Mouse (Mus musculus) ES-E14 (cell line): ENCODE measurements around the gene Sos2. TPM values are rescaled to one million over a fixed set of nuclear protein-coding genes. Genes with fewer than 3 reads are reported as not detected.

Source experiments
- DNase-seq: peaks from one replicate; pipeline ENCODE4 v3.0.0-alpha.2; 2013; ENCODE audit warnings: low read depth, low spot score
- H3K27ac ChIP-seq: 2 replicates; pipeline ENCODE4 v1.5.1; 2012; ENCODE audit warnings: low read depth, mild to moderate bottlenecking, low read length, moderate library complexity, mixed read lengths; ENCODE audit not compliant: poor library complexity, insufficient read depth, severe bottlenecking
- H3K36me3 ChIP-seq: 2 replicates; pipeline ENCODE4 v1.6.1; 2012; ENCODE audit warnings: mild to moderate bottlenecking, low read length, moderate library complexity, mixed read lengths; ENCODE audit not compliant: control insufficient read depth, poor library complexity, insufficient read depth, severe bottlenecking
- H3K4me1 ChIP-seq, 2 experiments: fragments of 150-350 bp in 1 of 2; sonication (generic) in 1 of 2; 2 replicates each; pipeline ENCODE4 v1.6.1; 2012; ENCODE audit warnings: low read length in 2 of 2, mild to moderate bottlenecking in 1 of 2, mixed read lengths in 1 of 2; ENCODE audit not compliant: control insufficient read depth in 2 of 2, insufficient read depth in 2 of 2, poor library complexity in 1 of 2
- H3K4me3 ChIP-seq, 2 experiments: fragments of 150-350 bp in 1 of 2; sonication (generic) in 1 of 2; 2 replicates each; pipeline ENCODE4 v1.5.1; 2012; ENCODE audit warnings: low read length in 2 of 2, low read depth in 1 of 2, mild to moderate bottlenecking in 1 of 2, mixed read lengths in 1 of 2; ENCODE audit not compliant: insufficient read depth in 1 of 2, poor library complexity in 1 of 2, severe bottlenecking in 1 of 2
- H3K9ac ChIP-seq: 2 replicates; pipeline ENCODE4 v1.6.1; 2012; ENCODE audit warnings: low read depth, mild to moderate bottlenecking, low read length, mixed read lengths; ENCODE audit not compliant: poor library complexity, insufficient read depth, severe bottlenecking
- H3K9me3 ChIP-seq: fragments of 150-350 bp; sonication (generic); 2 replicates; pipeline ENCODE4 v1.6.1; 2012; ENCODE audit warnings: low read depth, mild to moderate bottlenecking, low read length; ENCODE audit not compliant: control insufficient read depth, insufficient read depth
- CHD2 ChIP-seq: IDR thresholded peaks from 2 replicates; pipeline ENCODE4 v1.6.1; 2014; ENCODE audit warnings: mild to moderate bottlenecking, low read depth, low read length, inconsistent platforms
- HCFC1 ChIP-seq: IDR thresholded peaks from 2 replicates; pipeline ENCODE4 v1.6.1; 2012; ENCODE audit warnings: low read length, inconsistent platforms, borderline replicate concordance; ENCODE audit not compliant: insufficient read depth
- MAFK ChIP-seq: IDR thresholded peaks from 2 replicates; pipeline ENCODE4 v1.6.1; 2014; ENCODE audit warnings: mild to moderate bottlenecking, low read depth, low read length, inconsistent platforms; ENCODE audit not compliant: insufficient read depth
- ZC3H11A ChIP-seq: IDR thresholded peaks from 2 replicates; pipeline ENCODE4 v1.6.1; 2012; ENCODE audit warnings: low read depth, mild to moderate bottlenecking, inconsistent platforms, low read length, borderline replicate concordance
- ZNF384 ChIP-seq: IDR thresholded peaks from 2 replicates; pipeline ENCODE4 v1.6.1; 2012; ENCODE audit warnings: low read depth, low read length, inconsistent platforms
- in situ Hi-C, 2 experiments: fragments of 600-800 bp; cut with MboI; formaldehyde crosslinking; loops; one replicate each; pipeline ENCODE4 v1.15.1; 2025; ENCODE audit warnings: low sequenced_read_pairs in 2 of 2, inconsistent platforms in 1 of 2; ENCODE audit not compliant: unreplicated experiment in 2 of 2
- total RNA-seq: library from RNA; depleted of rRNA; stranded (reverse); fragments of 300-350 nt; gene quantifications from 2 replicates; pipeline ENCODE4 v1.2.3, GENCODE M21; 2012

Sos2 gene
- total RNA-seq, 1 experiment = 6.9 TPM

- no peaks in the 10 kb centered on the region for H3K36me3 ChIP-seq
- in situ Hi-C loops = no loop called here
- H3K4me3 ChIP-seq = no peak overlapping the region
- no peaks in the 10 kb centered on the region for H3K9me3 ChIP-seq
- no peaks in the 10 kb centered on the region for H3K4me1 ChIP-seq
- H3K27ac ChIP-seq = no peak overlapping the region
- DNase-seq = no peak
- H3K9ac ChIP-seq = no peak overlapping the region
- no peak for TF ChIP-seq CHD2
- TF ChIP-seq ZNF384 = no peak
- no peak for TF ChIP-seq MAFK
- no peak for TF ChIP-seq HCFC1
- no peak for TF ChIP-seq ZC3H11A
These were observed 77.3 kb downstream of the Sos2 start for GRCm38 (mm10) chr12:69604367-69604766.

GRCm38 (mm10) chr12:69597446-69597845 is 84.2 kb downstream of the Sos2 start:
- Histone ChIP-seq H3K36me3 (no peaks in the 10 kb centered on the region), H3K4me1 (peaks cover 4 to 5% of the 10 kb centered on the region in 2 experiments; a peak in 2 of 4 replicates), H3K9ac (no peak overlapping the region), H3K27ac (no peak overlapping the region), H3K9me3 (no peaks in the 10 kb centered on the region), H3K4me3 (no peak overlapping the region)
- DNase-seq = no peak
- TF ChIP-seq CHD2 (no peak), HCFC1 (no peak), MAFK (no peak), ZNF384 (no peak), ZC3H11A (no peak)
- in situ Hi-C loops = no loop called here

DNA sequence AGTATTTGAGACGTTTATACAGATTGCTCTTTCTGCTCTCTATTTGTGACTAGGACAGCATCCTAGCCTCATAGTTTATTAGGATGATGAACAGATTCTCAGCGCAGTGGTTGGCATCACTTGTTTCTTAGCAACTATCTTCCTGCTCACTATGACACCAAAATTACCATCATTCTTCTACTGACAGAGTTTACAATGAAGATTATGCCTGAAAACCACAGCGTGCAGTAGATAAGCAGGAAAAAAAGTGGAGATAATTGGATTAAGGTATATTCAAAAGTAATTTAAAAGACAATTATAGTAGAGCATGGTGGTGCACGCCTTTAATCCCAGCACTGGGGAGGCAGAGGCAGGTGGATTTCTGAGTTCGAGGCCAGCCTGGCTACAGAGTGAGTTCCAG is 88.5 kb downstream of the Sos2 start:
- H3K36me3 ChIP-seq = no peaks in the 10 kb centered on the region
- in situ Hi-C loops = no loop called here
- H3K9ac ChIP-seq = no peak overlapping the region
- DNase-seq = no peak
- TF ChIP-seq ZNF384 (no peak), ZC3H11A (no peak), MAFK (no peak), HCFC1 (no peak), CHD2 (no peak)
- H3K9me3 ChIP-seq = no peaks in the 10 kb centered on the region
- no peak overlapping the region for H3K4me3 ChIP-seq
- H3K4me1 ChIP-seq = peaks cover 4 to 5% of the 10 kb centered on the region in 2 experiments; a peak in 2 of 4 replicates
- H3K27ac ChIP-seq = no peak overlapping the region

DNA sequence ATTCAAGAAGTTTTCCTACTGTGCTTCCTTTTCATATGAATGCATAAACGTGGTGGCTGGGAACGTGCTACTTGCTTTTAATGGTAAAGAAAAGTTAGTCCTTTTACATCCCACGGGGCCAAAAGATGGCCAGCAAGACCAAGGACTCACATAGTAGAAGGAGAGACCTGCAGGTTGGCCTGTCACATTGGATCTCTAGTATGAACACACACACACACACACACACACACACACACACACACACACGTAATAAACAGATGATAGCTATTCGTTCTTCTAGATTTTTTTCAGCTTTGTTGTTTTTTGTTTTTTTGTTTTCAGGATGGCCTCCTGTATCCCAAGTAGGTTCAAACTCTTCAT is 98.4 kb downstream of the Sos2 start:
- H3K9me3 ChIP-seq = no peaks in the 10 kb centered on the region
- DNase-seq = no peak
- in situ Hi-C loops = no loop called here
- TF ChIP-seq CHD2 = no peak
- no peak for TF ChIP-seq ZNF384
- TF ChIP-seq MAFK = no peak
- TF ChIP-seq HCFC1 = no peak
- TF ChIP-seq ZC3H11A = no peak
- H3K36me3 ChIP-seq = peaks cover 8% of the 10 kb centered on the region; the same call in 1 of the 2 replicates
- no peak overlapping the region for H3K27ac ChIP-seq
- peak overlapping the region; percentile 87; the same call in 1 of the 2 replicates for H3K9ac ChIP-seq
- H3K4me1 ChIP-seq = peaks cover 0 to 2% of the 10 kb centered on the region in 2 experiments; a peak in 1 of 4 replicates
- peak overlapping the region; percentile 60 to 69 for H3K4me3 ChIP-seq
